Mouse (Mus musculus) megakaryocyte, adult 5-6 weeks (primary cell): ENCODE data around the gene Nat8f6. TPM values are rescaled to one million over a fixed set of nuclear protein-coding genes. Genes with fewer than 3 reads are reported as not detected.

Source experiments
- total RNA-seq, 2 experiments: library from RNA; stranded (forward) in 1 of 2; stranded (reverse) in 1 of 2; fragments of 153-499, 151-499 nt in 1 of 2; fragments of 221-1000, 200-1000 nt in 1 of 2; gene quantifications; 2 replicates each; pipeline versions ENCODE4 v1.2.3 to v1.2.4; 2015 to 2017

The Nat8f6 gene
- total RNA-seq, 2 experiments from 2014 or later, result not detected

Other genes with a start within 250 kb of the Nat8f6 start
- 14.0 and 14.2 TPM in 2 replicates for gene Alms1, start 233.4 kb downstream of the Nat8f6 start, total RNA-seq (2015)
- gene Alms1, start 233.4 kb downstream of the Nat8f6 start, total RNA-seq (2017), result 11.4 and 12.1 TPM in 2 replicates
- gene Nat8f7, start 107.7 kb downstream of the Nat8f6 start, total RNA-seq (2015), result not detected in 2 replicates
- not detected in 2 replicates for gene Nat8f7, start 107.7 kb downstream of the Nat8f6 start, total RNA-seq (2017)
- not detected in 2 replicates for gene Nat8f3, start 55.2 kb downstream of the Nat8f6 start, total RNA-seq (2015)
- not detected in 2 replicates for gene Nat8f3, start 55.2 kb downstream of the Nat8f6 start, total RNA-seq (2017)
- gene Nat8f5, start within 50 bp of the Nat8f6 start, total RNA-seq (2015), result not detected in 2 replicates
- gene Nat8f5, start within 50 bp of the Nat8f6 start, total RNA-seq (2017), result not detected in 2 replicates
- gene Nat8, start 11.1 kb upstream of the Nat8f6 start, total RNA-seq (2015), result not detected in 2 replicates
- not detected in 2 replicates for gene Nat8, start 11.1 kb upstream of the Nat8f6 start, total RNA-seq (2017)
- not detected in 2 replicates for gene Nat8f2, start 48.2 kb upstream of the Nat8f6 start, total RNA-seq (2015)
- not detected in 2 replicates for gene Nat8f2, start 48.2 kb upstream of the Nat8f6 start, total RNA-seq (2017)
- 0.18 and 0.25 TPM in 2 replicates for gene Nat8f4, start 83.9 kb upstream of the Nat8f6 start, total RNA-seq (2015)
- gene Nat8f4, start 83.9 kb upstream of the Nat8f6 start, total RNA-seq (2017), result 0.44 and 0.49 TPM in 2 replicates
- gene Tprkb, start 90.9 kb upstream of the Nat8f6 start, total RNA-seq (2015), result 14.9 and 16.2 TPM in 2 replicates
- gene Tprkb, start 90.9 kb upstream of the Nat8f6 start, total RNA-seq (2017), result 30.8 and 32.9 TPM in 2 replicates
- 3.2 and 3.4 TPM in 2 replicates for gene Nat8f1, start 94.7 kb upstream of the Nat8f6 start, total RNA-seq (2015)
- gene Nat8f1, start 94.7 kb upstream of the Nat8f6 start, total RNA-seq (2017), result 1.5 and 2.4 TPM in 2 replicates
- 83.4 and 85.5 TPM in 2 replicates for gene Dusp11, start 140.7 kb upstream of the Nat8f6 start, total RNA-seq (2015)
- gene Dusp11, start 140.7 kb upstream of the Nat8f6 start, total RNA-seq (2017), result 50.3 and 64.2 TPM in 2 replicates
- gene Figla, start 195.2 kb upstream of the Nat8f6 start, total RNA-seq (2015), result not detected in 2 replicates
- not detected in 2 replicates for gene Figla, start 195.2 kb upstream of the Nat8f6 start, total RNA-seq (2017)
- gene Add2, start 207.7 kb upstream of the Nat8f6 start, total RNA-seq (2015), result 1.0 and 2.1 TPM in 2 replicates
- gene Add2, start 207.7 kb upstream of the Nat8f6 start, total RNA-seq (2017), result 2.4 and 3.1 TPM in 2 replicates